Mouse (Mus musculus) neural tube, embryonic 14.5 days (tissue): ENCODE data around the gene Xrcc1. TPM values are rescaled to one million over a fixed set of nuclear protein-coding genes. Genes with fewer than 3 reads are reported as not detected.

Experiments used
- ATAC-seq: fragments of 200-750 bp; cut with Nextera tagmentation; 2 replicates; pipeline ENCODE4 v1.8.0; 2017; ENCODE audit warnings: low read depth, mild to moderate bottlenecking, moderate TSS enrichment, moderate library complexity
- H3K27ac ChIP-seq: fragments of 300-500 bp; sonication (generic); 2 replicates; pipeline ENCODE4 v1.5.1; 2014; ENCODE audit warnings: low read depth, mild to moderate bottlenecking, control low read depth, low read length, moderate library complexity, mixed read lengths
- H3K27me3 ChIP-seq: fragments of 300-500 bp; sonication (generic); 2 replicates; pipeline ENCODE4 v1.6.1; 2014; ENCODE audit warnings: low read length; ENCODE audit not compliant: control insufficient read depth, insufficient read depth
- H3K36me3 ChIP-seq: fragments of 300-500 bp; sonication (generic); 2 replicates; pipeline ENCODE4 v1.6.1; 2014; ENCODE audit warnings: low read length, mixed read lengths; ENCODE audit not compliant: control insufficient read depth, insufficient read depth
- H3K4me1 ChIP-seq: fragments of 300-500 bp; sonication (generic); 2 replicates; pipeline ENCODE4 v1.6.1; 2014; ENCODE audit warnings: low read length; ENCODE audit not compliant: control insufficient read depth, insufficient read depth
- H3K4me2 ChIP-seq: fragments of 300-500 bp; sonication (generic); 2 replicates; pipeline ENCODE4 v1.6.1; 2014; ENCODE audit warnings: mild to moderate bottlenecking, low read depth, low read length, control low read depth
- H3K4me3 ChIP-seq: fragments of 300-500 bp; sonication (generic); 2 replicates; pipeline ENCODE4 v1.5.1; 2014; ENCODE audit warnings: low read depth, low read length, control low read depth, mixed read lengths
- H3K9ac ChIP-seq: fragments of 300-500 bp; sonication (generic); replicated peaks from 2 replicates; pipeline ENCODE4 v1.6.1; 2014; ENCODE audit warnings: low read depth, mild to moderate bottlenecking, control low read depth, low read length, mixed read lengths
- H3K9me3 ChIP-seq: fragments of 300-500 bp; sonication (generic); 2 replicates; pipeline ENCODE4 v1.6.1; 2016; ENCODE audit warnings: low read length; ENCODE audit not compliant: control insufficient read depth
- WGBS: fragments of 180-500 bp; shearing (Covaris S2); extraction: QIAGEN DNeasy Blood & Tissue Kit; methylation state at CpG from one replicate; pipeline ENCODE4 v1.1.7; 2014; 5-methylcytosine and 5-hydroxymethylcytosine counted together
- polyA plus RNA-seq: library from polyadenylated mRNA; unstranded; fragments of >200 nt; fragmentation: Nextera tagmentation; extraction: Ambion mirVana; gene quantifications from 2 replicates; pipeline ENCODE4 v1.2.1, GENCODE M21; 2014

The Xrcc1 gene
- polyA plus RNA-seq, 1 experiment from 2014 or later, result 54.1 TPM

DNA sequence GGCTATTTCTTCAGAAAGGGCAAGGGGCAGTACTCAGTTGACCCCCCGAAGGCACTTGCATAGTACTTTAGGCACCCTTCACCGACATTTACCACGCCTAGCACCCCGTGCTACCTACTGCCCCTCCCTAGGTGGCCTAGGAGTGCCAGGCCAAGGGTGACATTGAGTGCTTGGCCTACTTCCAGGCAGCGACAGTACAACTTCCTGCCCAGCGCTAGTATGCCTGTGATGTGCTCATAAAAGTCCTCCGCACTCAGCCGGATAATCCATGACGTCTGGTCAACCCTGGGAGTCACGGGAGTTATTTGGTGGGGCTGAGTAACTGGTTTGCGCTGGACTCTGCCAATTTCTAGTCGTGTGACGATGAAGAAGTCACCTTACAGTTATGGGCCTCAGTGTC is 42.2 kb downstream of the Xrcc1 start:
- WGBS, result 85% methylated on average over 13 of the region's 13 CpGs
- Histone ChIP-seq H3K27ac (no peak overlapping the region), H3K4me2 (no peak overlapping the region), H3K36me3 (no peaks in the 10 kb centered on the region), H3K9ac (no peak overlapping the region), H3K9me3 (no peaks in the 10 kb centered on the region), H3K4me1 (peaks cover under 1% of the 10 kb centered on the region; the same call in 1 of the 2 replicates), H3K4me3 (no peak overlapping the region), H3K27me3 (peaks cover 17% of the 10 kb centered on the region)
- ATAC-seq, result no peak

DNA sequence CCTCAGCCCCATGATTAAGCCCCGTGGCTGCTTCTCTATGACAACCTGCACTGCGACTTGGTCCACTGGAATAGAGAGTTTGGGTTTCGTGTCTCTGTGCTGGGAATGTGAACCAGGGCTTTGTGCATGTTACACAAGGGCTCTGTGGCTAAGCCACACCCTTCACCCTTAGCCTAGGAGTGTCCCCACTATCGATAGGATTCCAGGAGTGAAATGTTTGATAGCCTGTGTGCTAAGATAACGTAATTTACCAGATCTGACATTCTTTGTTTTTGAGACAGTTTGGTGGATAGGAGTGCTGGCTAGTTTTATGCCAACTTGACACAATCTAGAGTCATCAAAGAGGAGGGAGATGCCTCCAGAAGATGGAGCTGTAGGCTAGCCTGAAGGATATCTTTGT is 45.6 kb downstream of the Xrcc1 start:
- H3K36me3 ChIP-seq, result no peaks in the 10 kb centered on the region
- H3K9ac ChIP-seq, result no peak overlapping the region
- H3K27ac ChIP-seq, result no peak overlapping the region
- ATAC-seq, result no peak
- H3K27me3 ChIP-seq, result 0 out of 2 replicates have a peak, but pooled peaks cover 2% of the 10 kb centered on the region
- no peaks in the 10 kb centered on the region for H3K9me3 ChIP-seq
- peaks cover 3% of the 10 kb centered on the region; the same call in 1 of the 2 replicates for H3K4me1 ChIP-seq
- H3K4me3 ChIP-seq, result no peak overlapping the region
- H3K4me2 ChIP-seq, result no peak overlapping the region
- WGBS, result 69% methylated on average over 5 of the region's 5 CpGs

DNA sequence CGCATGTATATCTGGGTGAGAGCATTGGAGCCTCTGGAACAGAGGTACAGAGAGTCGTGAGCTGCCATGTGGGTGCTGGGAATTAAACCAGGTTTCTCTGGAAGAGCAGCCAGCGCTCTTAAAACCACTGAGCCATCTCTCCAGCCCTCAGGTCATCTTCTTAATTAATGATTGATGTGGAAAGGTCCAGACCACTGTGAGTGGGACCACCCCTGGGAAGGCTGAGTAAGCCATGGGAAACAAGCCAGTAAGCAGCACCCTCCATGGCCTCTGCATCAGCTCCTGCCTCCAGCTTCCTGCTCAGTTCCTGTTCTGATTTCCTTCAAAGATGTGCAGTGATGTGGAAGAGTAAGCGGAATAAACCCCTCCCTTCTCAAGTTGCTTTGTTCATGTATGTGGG is 46.1 kb downstream of the Xrcc1 start:
- Histone ChIP-seq H3K4me3 (no peak overlapping the region), H3K4me1 (peaks cover 3% of the 10 kb centered on the region; the same call in 1 of the 2 replicates), H3K9me3 (no peaks in the 10 kb centered on the region), H3K27ac (no peak overlapping the region), H3K4me2 (no peak overlapping the region), H3K27me3 (0 out of 2 replicates have a peak, but pooled peaks cover 2% of the 10 kb centered on the region), H3K9ac (no peak overlapping the region), H3K36me3 (no peaks in the 10 kb centered on the region)
- no peak for ATAC-seq
- WGBS, result 58% methylated on average over 4 of the region's 4 CpGs

DNA sequence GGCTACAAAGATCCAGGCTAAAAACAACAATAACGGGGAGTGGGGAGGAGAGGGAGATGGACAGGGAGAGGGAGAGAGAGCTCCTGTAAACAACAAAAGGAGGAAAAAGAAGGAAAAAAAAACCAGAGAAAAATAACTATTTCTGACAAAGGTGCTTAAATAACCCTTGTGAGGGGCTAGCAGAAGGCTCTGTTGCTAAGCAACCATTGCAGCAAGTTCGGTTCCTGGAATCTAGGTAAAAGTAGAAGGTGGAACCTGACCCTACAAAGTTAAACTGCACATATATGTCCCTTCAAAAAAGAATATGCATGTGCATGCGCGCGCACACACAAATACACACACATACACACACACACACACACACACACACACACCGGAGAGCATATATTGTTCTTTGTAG is 46.7 kb downstream of the Xrcc1 start:
- H3K4me3 ChIP-seq, result no peak overlapping the region
- no peaks in the 10 kb centered on the region for H3K36me3 ChIP-seq
- no peak overlapping the region for H3K9ac ChIP-seq
- H3K9me3 ChIP-seq, result no peaks in the 10 kb centered on the region
- 0 out of 2 replicates have a peak, but pooled peaks cover 2% of the 10 kb centered on the region for H3K27me3 ChIP-seq
- 79% methylated on average over 6 of the region's 6 CpGs for WGBS
- no peak overlapping the region for H3K27ac ChIP-seq
- peaks cover 3% of the 10 kb centered on the region; the same call in 1 of the 2 replicates for H3K4me1 ChIP-seq
- no peak overlapping the region for H3K4me2 ChIP-seq
- no peak for ATAC-seq

DNA sequence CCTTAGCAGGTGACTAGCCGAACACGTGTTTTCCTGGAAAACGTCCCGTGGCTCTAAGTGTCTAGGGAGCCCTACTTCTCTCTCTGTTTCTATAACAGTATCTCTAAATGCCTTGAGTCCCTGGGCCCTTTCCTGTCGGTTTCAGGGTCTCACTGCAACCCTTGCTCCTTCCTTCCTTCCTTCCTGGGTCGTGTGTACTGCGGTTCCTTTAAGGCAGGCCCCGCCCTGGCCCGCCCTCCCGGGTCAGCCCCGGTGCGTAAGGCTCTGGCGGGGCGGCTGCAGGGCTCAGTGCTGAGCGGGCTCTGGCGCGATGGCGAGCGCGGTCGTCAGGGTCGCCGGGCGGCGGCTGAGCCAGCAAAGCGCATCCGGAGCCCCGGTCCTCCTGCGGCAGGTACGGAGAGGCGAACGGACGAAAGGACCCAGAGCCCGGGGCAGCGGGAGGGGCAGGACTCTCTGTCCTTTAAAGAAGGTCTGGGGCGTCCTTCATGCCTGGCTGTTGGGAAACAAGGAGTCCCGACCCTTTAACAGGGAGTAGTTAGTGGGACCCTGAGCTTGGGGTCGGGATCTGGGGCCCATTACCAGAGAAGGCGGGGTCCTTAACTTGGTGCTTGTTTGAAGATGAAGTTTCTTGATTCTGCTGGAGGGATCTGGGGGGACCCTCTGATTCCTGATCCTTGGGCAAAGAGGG is 47.7 kb downstream of the Xrcc1 start:
- Histone ChIP-seq H3K27me3 (0 out of 2 replicates have a peak, but pooled peaks cover 2% of the 10 kb centered on the region), H3K9ac (peak overlapping the region; percentile 56), H3K4me3 (peak overlapping the region; percentile 44), H3K4me2 (peak overlapping the region; percentile 51), H3K4me1 (peaks cover 3% of the 10 kb centered on the region; the same call in 1 of the 2 replicates), H3K9me3 (no peaks in the 10 kb centered on the region), H3K36me3 (no peaks in the 10 kb centered on the region), H3K27ac (no peak overlapping the region)
- 3% methylated on average over 38 of the region's 39 CpGs for WGBS
- ATAC-seq, result peak; percentile 91

DNA sequence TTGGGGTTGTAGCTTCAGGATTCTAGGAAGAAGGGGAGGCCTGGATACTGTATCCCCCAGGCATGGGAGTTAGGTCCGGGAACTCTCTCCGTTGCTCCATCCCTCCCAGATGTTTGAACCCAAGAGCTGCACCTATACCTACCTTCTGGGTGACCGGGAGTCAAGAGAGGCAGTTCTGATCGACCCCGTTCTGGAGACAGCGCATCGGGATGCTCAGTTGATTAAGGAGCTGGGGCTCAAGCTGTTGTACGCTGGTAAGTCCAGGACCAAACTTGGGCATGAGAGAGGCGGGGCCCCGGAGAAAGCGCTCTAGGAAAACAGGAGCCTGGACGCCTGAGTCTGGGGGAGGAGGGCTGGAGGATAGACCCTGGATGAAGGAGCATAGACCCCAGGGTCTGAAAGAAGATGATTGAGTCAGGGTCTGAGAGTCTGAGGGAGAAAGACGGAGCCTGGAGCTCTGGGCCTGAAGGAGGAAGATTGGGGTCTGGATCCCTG is 48.3 kb downstream of the Xrcc1 start:
- WGBS, result 3% methylated on average over 13 of the region's 13 CpGs
- Histone ChIP-seq H3K27me3 (0 out of 2 replicates have a peak, but pooled peaks cover 2% of the 10 kb centered on the region), H3K9me3 (no peaks in the 10 kb centered on the region), H3K4me3 (peak overlapping the region; percentile 44), H3K36me3 (no peaks in the 10 kb centered on the region), H3K4me2 (peak overlapping the region; percentile 51), H3K4me1 (peaks cover 3% of the 10 kb centered on the region; the same call in 1 of the 2 replicates), H3K9ac (peak overlapping the region; percentile 56; the same call in 1 of the 2 replicates), H3K27ac (no peak overlapping the region)
- ATAC-seq, result peak; percentile 2; the same call in 1 of the 2 replicates

DNA sequence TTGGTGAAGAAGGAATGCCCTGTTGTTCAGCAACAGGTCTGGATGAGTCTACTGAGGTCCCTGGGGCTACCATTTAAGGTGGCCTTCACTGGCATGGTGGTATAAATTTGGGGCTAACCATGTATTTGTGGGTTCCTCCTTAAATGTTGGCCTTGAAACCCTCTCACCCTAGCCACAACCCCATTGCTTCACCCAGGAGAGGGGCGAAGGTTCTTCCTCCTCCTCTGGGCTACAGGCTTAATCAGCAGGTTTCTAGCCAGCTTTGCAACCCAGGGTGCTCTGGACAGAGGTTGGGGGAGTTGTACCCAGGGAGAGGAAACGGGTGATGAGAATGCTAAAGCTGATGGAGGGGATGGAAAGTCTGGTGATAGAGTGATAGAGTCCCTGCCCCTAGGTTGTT is 49.4 kb downstream of the Xrcc1 start:
- Histone ChIP-seq H3K36me3 (no peaks in the 10 kb centered on the region), H3K4me2 (no peak overlapping the region), H3K27ac (no peak overlapping the region), H3K4me1 (peaks cover 3% of the 10 kb centered on the region; the same call in 1 of the 2 replicates), H3K4me3 (no peak overlapping the region), H3K9ac (no peak overlapping the region), H3K27me3 (0 out of 2 replicates have a peak, but pooled peaks cover 2% of the 10 kb centered on the region), H3K9me3 (no peaks in the 10 kb centered on the region)
- 81% methylated on average over 2 of the region's 2 CpGs for WGBS
- ATAC-seq, result no peak

DNA sequence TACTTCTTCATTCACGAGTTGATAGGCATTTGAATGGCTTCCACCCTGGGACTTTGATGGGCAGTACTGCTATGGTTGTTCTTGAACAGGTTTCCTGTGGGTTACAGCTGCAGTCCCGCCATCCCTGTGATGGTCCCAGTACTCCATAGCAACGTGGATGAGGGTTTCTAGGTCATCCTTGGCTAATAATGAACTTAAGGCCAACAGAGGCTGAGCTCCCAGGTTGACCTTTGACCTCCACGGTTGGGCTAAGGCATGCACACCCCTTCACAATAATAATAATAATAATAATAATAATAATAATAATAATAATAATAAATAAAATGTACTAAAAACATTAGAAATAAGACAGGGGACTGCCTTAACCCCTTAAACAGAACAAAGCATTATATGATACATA is 52.0 kb downstream of the Xrcc1 start:
- no peak overlapping the region for H3K4me2 ChIP-seq
- peaks cover 3% of the 10 kb centered on the region; the same call in 1 of the 2 replicates for H3K4me1 ChIP-seq
- 0 out of 2 replicates have a peak, but pooled peaks cover 2% of the 10 kb centered on the region for H3K27me3 ChIP-seq
- H3K9me3 ChIP-seq, result no peaks in the 10 kb centered on the region
- no peak overlapping the region for H3K4me3 ChIP-seq
- ATAC-seq, result no peak
- H3K9ac ChIP-seq, result no peak overlapping the region
- H3K27ac ChIP-seq, result no peak overlapping the region
- WGBS, result 76% methylated on average over 4 of the region's 4 CpGs
- H3K36me3 ChIP-seq, result no peaks in the 10 kb centered on the region
